Mouse (Mus musculus) neural tube, embryonic 11.5 days (tissue): ENCODE measurements around the gene Cbx4. TPM values are rescaled to one million over a fixed set of nuclear protein-coding genes. Genes with fewer than 3 reads are reported as not detected.

Experiments
- ATAC-seq: fragments of 200-750 bp; cut with Nextera tagmentation; 2 replicates; pipeline ENCODE4 v1.8.0; 2017; ENCODE audit warnings: moderate number of reproducible peaks, mild to moderate bottlenecking, moderate TSS enrichment, moderate library complexity; ENCODE audit not compliant: insufficient read depth, low FRiP score, low TSS enrichment
- DNase-seq: peaks from one replicate; pipeline ENCODE4 v3.0.0-alpha.2; 2015; ENCODE audit warnings: low spot score
- H3K27ac ChIP-seq: fragments of 300-500 bp; sonication (generic); 2 replicates; pipeline ENCODE4 v1.5.1; 2014; ENCODE audit warnings: low read depth, mild to moderate bottlenecking, low read length
- H3K27me3 ChIP-seq: fragments of 300-500 bp; sonication (generic); 2 replicates; pipeline ENCODE4 v1.6.1; 2014; ENCODE audit warnings: mild to moderate bottlenecking, low read length, mixed read lengths; ENCODE audit not compliant: control insufficient read depth, insufficient read depth
- H3K36me3 ChIP-seq: fragments of 300-500 bp; sonication (generic); 2 replicates; pipeline ENCODE4 v1.6.1; 2014; ENCODE audit warnings: mild to moderate bottlenecking, low read length, moderate library complexity, mixed read lengths; ENCODE audit not compliant: control insufficient read depth, insufficient read depth
- H3K4me1 ChIP-seq: fragments of 300-500 bp; sonication (generic); 2 replicates; pipeline ENCODE4 v1.6.1; 2014; ENCODE audit warnings: low read length, mixed read lengths; ENCODE audit not compliant: control insufficient read depth, insufficient read depth
- H3K4me2 ChIP-seq: fragments of 300-500 bp; sonication (generic); 2 replicates; pipeline ENCODE4 v1.6.1; 2014; ENCODE audit warnings: low read depth, mild to moderate bottlenecking, moderate library complexity
- H3K4me3 ChIP-seq: fragments of 300-500 bp; sonication (generic); 2 replicates; pipeline ENCODE4 v1.5.1; 2014; ENCODE audit warnings: low read depth, low read length
- H3K9ac ChIP-seq: fragments of 300-500 bp; sonication (generic); 2 replicates; pipeline ENCODE4 v1.6.1; 2014; ENCODE audit warnings: mild to moderate bottlenecking, low read length
- H3K9me3 ChIP-seq: fragments of 300-500 bp; sonication (generic); 2 replicates; pipeline ENCODE4 v1.6.1; 2016; ENCODE audit warnings: low read length; ENCODE audit not compliant: control insufficient read depth
- WGBS: fragments of 180-500 bp; shearing (Covaris S2); extraction: QIAGEN DNeasy Blood & Tissue Kit; methylation state at CpG from one replicate; pipeline ENCODE4 v1.1.7; 2014; 5-methylcytosine and 5-hydroxymethylcytosine counted together
- polyA plus RNA-seq: library from polyadenylated mRNA; unstranded; fragments of >200 nt; fragmentation: Nextera tagmentation; extraction: Ambion mirVana; gene quantifications from 2 replicates; pipeline ENCODE4 v1.2.1, GENCODE M21; 2014

Cbx4 gene
- polyA plus RNA-seq, 1 experiment from 2014 or later: 6.1 TPM

GRCm38 (mm10) chr11:119116992-119117391, 31.0 kb upstream of the Cbx4 start:
- no peak for ATAC-seq
- Histone ChIP-seq H3K27ac (no peak overlapping the region), H3K9ac (no peak overlapping the region), H3K4me3 (no peak overlapping the region), H3K4me1 (no peaks in the 10 kb centered on the region), H3K36me3 (no peaks in the 10 kb centered on the region), H3K9me3 (no peaks in the 10 kb centered on the region), H3K4me2 (no peak overlapping the region), H3K27me3 (no peaks in the 10 kb centered on the region)
- DNase-seq: no peak
- 71% methylated on average over 4 of the region's 4 CpGs for WGBS

GRCm38 (mm10) chr11:119112721-119113120, 26.7 kb upstream of the Cbx4 start:
- H3K4me3 ChIP-seq: no peak overlapping the region
- H3K9me3 ChIP-seq: no peaks in the 10 kb centered on the region
- H3K27me3 ChIP-seq: no peaks in the 10 kb centered on the region
- DNase-seq: no peak
- no peak for ATAC-seq
- no peaks in the 10 kb centered on the region; the same call in 1 of the 2 replicates for H3K4me1 ChIP-seq
- H3K27ac ChIP-seq: no peak overlapping the region
- H3K36me3 ChIP-seq: no peaks in the 10 kb centered on the region
- H3K4me2 ChIP-seq: no peak overlapping the region
- no peak overlapping the region for H3K9ac ChIP-seq

- 8% methylated on average over 7 of the region's 7 CpGs for WGBS
- peak; percentile 44 for DNase-seq
- no peak for ATAC-seq
These were observed 25.3 kb upstream of the Cbx4 start for GRCm38 (mm10) chr11:119111345-119111744.

GRCm38 (mm10) chr11:119109415-119110071, 23.5 kb upstream of the Cbx4 start:
- Histone ChIP-seq H3K9ac (no peak overlapping the region), H3K9me3 (no peaks in the 10 kb centered on the region), H3K36me3 (no peaks in the 10 kb centered on the region), H3K4me1 (no peaks in the 10 kb centered on the region; the same call in 1 of the 2 replicates), H3K27me3 (no peaks in the 10 kb centered on the region), H3K4me3 (no peak overlapping the region), H3K27ac (no peak overlapping the region), H3K4me2 (no peak overlapping the region)
- ATAC-seq (no peak), DNase-seq (no peak)
- 74% methylated on average over 9 of the region's 9 CpGs for WGBS

More at GRCm38 (mm10) chr11:119111345-119111744, 25.3 kb upstream of the Cbx4 start:
- Histone ChIP-seq H3K36me3 (no peaks in the 10 kb centered on the region), H3K9me3 (no peaks in the 10 kb centered on the region), H3K4me2 (no peak overlapping the region), H3K4me1 (no peaks in the 10 kb centered on the region; the same call in 1 of the 2 replicates), H3K9ac (no peak overlapping the region), H3K4me3 (no peak overlapping the region), H3K27me3 (no peaks in the 10 kb centered on the region), H3K27ac (no peak overlapping the region)

GRCm38 (mm10) chr11:119108573-119109263, 22.7 kb upstream of the Cbx4 start:
- no peaks in the 10 kb centered on the region; the same call in 1 of the 2 replicates for H3K4me1 ChIP-seq
- no peak overlapping the region for H3K4me2 ChIP-seq
- ATAC-seq: no peak
- WGBS: 76% methylated on average over 10 of the region's 10 CpGs
- DNase-seq: no peak
- H3K27me3 ChIP-seq: no peaks in the 10 kb centered on the region
- no peak overlapping the region for H3K9ac ChIP-seq
- no peaks in the 10 kb centered on the region for H3K36me3 ChIP-seq
- no peaks in the 10 kb centered on the region for H3K9me3 ChIP-seq
- no peak overlapping the region for H3K27ac ChIP-seq
- no peak overlapping the region for H3K4me3 ChIP-seq

- Histone ChIP-seq H3K36me3 (no peaks in the 10 kb centered on the region), H3K9me3 (no peaks in the 10 kb centered on the region), H3K27me3 (no peaks in the 10 kb centered on the region), H3K27ac (no peak overlapping the region), H3K4me3 (no peak overlapping the region), H3K4me2 (no peak overlapping the region), H3K4me1 (no peaks in the 10 kb centered on the region; the same call in 1 of the 2 replicates), H3K9ac (no peak overlapping the region)
- no peak for ATAC-seq
- no peak for DNase-seq
- 65% methylated on average over 6 of the region's 6 CpGs for WGBS
These were observed 20.3 kb upstream of the Cbx4 start for GRCm38 (mm10) chr11:119106289-119106688.

- no peak for DNase-seq
- no peak overlapping the region for H3K27ac ChIP-seq
These were observed 19.7 kb upstream of the Cbx4 start for GRCm38 (mm10) chr11:119105748-119106147.

GRCm38 (mm10) chr11:119105071-119105609, 19.1 kb upstream of the Cbx4 start:
- Histone ChIP-seq H3K4me1 (no peaks in the 10 kb centered on the region; the same call in 1 of the 2 replicates), H3K4me3 (no peak overlapping the region), H3K9me3 (no peaks in the 10 kb centered on the region), H3K27ac (no peak overlapping the region), H3K9ac (no peak overlapping the region), H3K36me3 (no peaks in the 10 kb centered on the region), H3K27me3 (no peaks in the 10 kb centered on the region), H3K4me2 (no peak overlapping the region)
- DNase-seq: no peak
- no peak for ATAC-seq
- 81% methylated on average over 7 of the region's 7 CpGs for WGBS

More at GRCm38 (mm10) chr11:119105748-119106147, 19.7 kb upstream of the Cbx4 start:
- no peaks in the 10 kb centered on the region for H3K27me3 ChIP-seq
- no peak for ATAC-seq
- no peak overlapping the region for H3K4me3 ChIP-seq
- H3K4me1 ChIP-seq: no peaks in the 10 kb centered on the region; the same call in 1 of the 2 replicates
- no peak overlapping the region for H3K9ac ChIP-seq
- H3K36me3 ChIP-seq: no peaks in the 10 kb centered on the region
- no peak overlapping the region for H3K4me2 ChIP-seq
- WGBS: 61% methylated on average over 8 of the region's 8 CpGs
- no peaks in the 10 kb centered on the region for H3K9me3 ChIP-seq
